Mouse (Mus musculus) liver, embryonic 15.5 days (tissue): ENCODE data around the gene Slc25a45. TPM values are rescaled to one million over a fixed set of nuclear protein-coding genes. Genes with fewer than 3 reads are reported as not detected.
"Not testable (repeated sequence)": the region's sequence is repeated elsewhere in the genome, so short reads cannot be mapped to it uniquely, and the experiment has no call there.

Source experiments
- ATAC-seq: fragments of 200-750 bp; cut with Nextera tagmentation; 2 replicates; pipeline ENCODE4 v1.8.0; 2017; ENCODE audit warnings: moderate number of reproducible peaks, mild to moderate bottlenecking, moderate library complexity; ENCODE audit not compliant: insufficient read depth
- H3K27ac ChIP-seq: fragments of 300-500 bp; sonication (generic); replicated peaks from 2 replicates; pipeline ENCODE4 v1.5.1; 2015; ENCODE audit warnings: mild to moderate bottlenecking, inconsistent platforms
- H3K27me3 ChIP-seq: fragments of 300-500 bp; sonication (generic); 2 replicates; pipeline ENCODE4 v1.6.1; 2015; ENCODE audit warnings: mild to moderate bottlenecking, inconsistent platforms
- H3K36me3 ChIP-seq: fragments of 300-500 bp; sonication (generic); replicated peaks from 2 replicates; pipeline ENCODE4 v1.6.1; 2015; ENCODE audit warnings: moderate library complexity, mild to moderate bottlenecking, inconsistent platforms
- H3K4me1 ChIP-seq: fragments of 300-500 bp; sonication (generic); replicated peaks from 2 replicates; pipeline ENCODE4 v1.6.1; 2015; ENCODE audit warnings: inconsistent platforms
- H3K4me2 ChIP-seq: fragments of 300-500 bp; sonication (generic); 2 replicates; pipeline ENCODE4 v1.6.1; 2015; ENCODE audit warnings: moderate library complexity, mild to moderate bottlenecking, inconsistent platforms
- H3K4me3 ChIP-seq: fragments of 300-500 bp; sonication (generic); replicated peaks from 2 replicates; pipeline ENCODE4 v1.5.1; 2015; ENCODE audit warnings: mild to moderate bottlenecking, inconsistent platforms
- H3K9ac ChIP-seq: fragments of 300-500 bp; sonication (generic); 2 replicates; pipeline ENCODE4 v1.6.1; 2015; ENCODE audit warnings: moderate library complexity, mild to moderate bottlenecking, inconsistent platforms
- H3K9me3 ChIP-seq: fragments of 300-500 bp; sonication (generic); replicated peaks from 2 replicates; pipeline ENCODE4 v1.6.1; 2016; ENCODE audit warnings: inconsistent platforms
- WGBS: fragments of 180-500 bp; shearing (Covaris S2); methylation state at CpG from one replicate; pipeline ENCODE4 v1.1.7; 2015; ENCODE audit warnings: mixed read lengths; ENCODE audit not compliant: insufficient replicate concordance; 5-methylcytosine and 5-hydroxymethylcytosine counted together
- polyA plus RNA-seq: library from polyadenylated mRNA; unstranded; fragments of >200 nt; fragmentation: Nextera tagmentation; extraction: Ambion mirVana; gene quantifications from 2 replicates; pipeline ENCODE4 v1.2.1, GENCODE M21; 2015

Gene Slc25a45
- polyA plus RNA-seq, 1 experiment from 2014 or later = 7.1 TPM

- no peak overlapping the region for H3K4me3 ChIP-seq
- no peaks in the 10 kb centered on the region for H3K9me3 ChIP-seq
- H3K9ac ChIP-seq = no peak overlapping the region
- H3K27ac ChIP-seq = no peak overlapping the region
- H3K27me3 ChIP-seq = no peaks in the 10 kb centered on the region; the same call in 1 of the 2 replicates
- H3K36me3 ChIP-seq = 0 out of 2 replicates have a peak, but pooled peaks cover 5% of the 10 kb centered on the region
- no peak for ATAC-seq
- peaks cover 84% of the 10 kb centered on the region for H3K4me1 ChIP-seq
- no peak overlapping the region for H3K4me2 ChIP-seq
- WGBS = 75% methylated on average over 7 of the region's 7 CpGs
These were observed 2.1 kb downstream of the Slc25a45 start for GRCm38 (mm10) chr19:5879735-5880134.

GRCm38 (mm10) chr19:5881155-5881554 is 3.5 kb downstream of the Slc25a45 start:
- WGBS = 83% methylated on average over 6 of the region's 6 CpGs
- Histone ChIP-seq H3K27ac (no peak overlapping the region), H3K4me1 (peaks cover 81% of the 10 kb centered on the region), H3K4me2 (no peak overlapping the region), H3K4me3 (no peak overlapping the region), H3K27me3 (peaks cover 6% of the 10 kb centered on the region; the same call in 1 of the 2 replicates), H3K36me3 (0 out of 2 replicates have a peak, but pooled peaks cover 5% of the 10 kb centered on the region), H3K9ac (no peak overlapping the region), H3K9me3 (no peaks in the 10 kb centered on the region)
- ATAC-seq = no peak

GRCm38 (mm10) chr19:5882079-5882478 is 4.5 kb downstream of the Slc25a45 start:
- H3K4me2 ChIP-seq, H3K9me3 ChIP-seq, H3K9ac ChIP-seq, ATAC-seq, H3K36me3 ChIP-seq, H3K27me3 ChIP-seq, H3K4me3 ChIP-seq: not testable (repeated sequence)
- 46% methylated on average over 5 of the region's 5 CpGs for WGBS
- Histone ChIP-seq H3K27ac (peak overlapping the region; percentile 41; the same call in 1 of the 2 replicates), H3K4me1 (peaks cover 83% of the 10 kb centered on the region)

GRCm38 (mm10) chr19:5883935-5884334 is 6.3 kb downstream of the Slc25a45 start:
- Histone ChIP-seq H3K4me1 (peaks cover 71% of the 10 kb centered on the region), H3K9me3 (no peaks in the 10 kb centered on the region), H3K27me3 (peaks cover 6% of the 10 kb centered on the region), H3K36me3 (0 out of 2 replicates have a peak, but pooled peaks cover 5% of the 10 kb centered on the region), H3K4me3 (no peak overlapping the region), H3K27ac (peak overlapping the region; percentile 81), H3K9ac (no peak overlapping the region), H3K4me2 (peak overlapping the region; percentile 34)
- WGBS = 22% methylated on average over 1 of the region's 1 CpGs
- ATAC-seq = peak; percentile 87

- no peak overlapping the region for H3K4me2 ChIP-seq
- no peak overlapping the region for H3K27ac ChIP-seq
- no peak for ATAC-seq
- no peak overlapping the region for H3K4me3 ChIP-seq
- 0 out of 2 replicates have a peak, but pooled peaks cover 5% of the 10 kb centered on the region for H3K36me3 ChIP-seq
- H3K9ac ChIP-seq = no peak overlapping the region
- H3K9me3 ChIP-seq = no peaks in the 10 kb centered on the region
- H3K27me3 ChIP-seq = peaks cover 6% of the 10 kb centered on the region
- WGBS = 60% methylated on average over 4 of the region's 4 CpGs
- peaks cover 60% of the 10 kb centered on the region for H3K4me1 ChIP-seq
These were observed 8.2 kb downstream of the Slc25a45 start for GRCm38 (mm10) chr19:5885838-5886237.

- Histone ChIP-seq H3K36me3 (0 out of 2 replicates have a peak, but pooled peaks cover 13% of the 10 kb centered on the region), H3K9ac (no peak overlapping the region), H3K4me2 (no peak overlapping the region), H3K9me3 (no peaks in the 10 kb centered on the region), H3K27me3 (peaks cover 15% of the 10 kb centered on the region), H3K4me3 (no peak overlapping the region), H3K4me1 (peaks cover 62% of the 10 kb centered on the region), H3K27ac (0 out of 2 replicates have a peak overlapping the region, but pooled peaks have one; percentile 15)
- 37% methylated on average over 3 of the region's 3 CpGs for WGBS
- ATAC-seq = no peak
These were observed 9.7 kb downstream of the Slc25a45 start for GRCm38 (mm10) chr19:5887234-5887815.

- no peak overlapping the region for H3K9ac ChIP-seq
- H3K4me3 ChIP-seq = no peak overlapping the region
- no peak for ATAC-seq
- H3K9me3 ChIP-seq = no peaks in the 10 kb centered on the region
- H3K27ac ChIP-seq = no peak overlapping the region
- peaks cover 26% of the 10 kb centered on the region for H3K27me3 ChIP-seq
- 0 out of 2 replicates have a peak, but pooled peaks cover 12% of the 10 kb centered on the region for H3K36me3 ChIP-seq
- WGBS = 61% methylated on average over 4 of the region's 4 CpGs
- H3K4me2 ChIP-seq = no peak overlapping the region
- peaks cover 62% of the 10 kb centered on the region for H3K4me1 ChIP-seq
These were observed 11.6 kb downstream of the Slc25a45 start for GRCm38 (mm10) chr19:5889211-5889610.

GRCm38 (mm10) chr19:5891521-5892258 is 14.1 kb downstream of the Slc25a45 start:
- Histone ChIP-seq H3K4me3 (no peak overlapping the region), H3K27me3 (peaks cover 20% of the 10 kb centered on the region), H3K4me2 (no peak overlapping the region), H3K36me3 (peaks cover 31% of the 10 kb centered on the region), H3K4me1 (peaks cover 53% of the 10 kb centered on the region), H3K9ac (no peak overlapping the region), H3K27ac (no peak overlapping the region), H3K9me3 (no peaks in the 10 kb centered on the region)
- ATAC-seq = no peak
- WGBS = 88% methylated on average over 12 of the region's 12 CpGs

GRCm38 (mm10) chr19:5892262-5892661 is 14.7 kb downstream of the Slc25a45 start:
- Histone ChIP-seq H3K4me1 (peaks cover 48% of the 10 kb centered on the region), H3K9me3 (no peaks in the 10 kb centered on the region)

GRCm38 (mm10) chr19:5892735-5893134 is 15.1 kb downstream of the Slc25a45 start:
- H3K9ac ChIP-seq = no peak overlapping the region
- 90% methylated on average over 13 of the region's 13 CpGs for WGBS
- peaks cover 46% of the 10 kb centered on the region for H3K4me1 ChIP-seq
- H3K9me3 ChIP-seq = no peaks in the 10 kb centered on the region
- H3K4me2 ChIP-seq = peak overlapping the region; percentile 98
- peaks cover 40% of the 10 kb centered on the region for H3K36me3 ChIP-seq
- H3K27me3 ChIP-seq = peaks cover 20% of the 10 kb centered on the region
- H3K4me3 ChIP-seq = peak overlapping the region; percentile 73
- no peak overlapping the region; the same call in 1 of the 2 replicates for H3K27ac ChIP-seq
- ATAC-seq = no peak

More at GRCm38 (mm10) chr19:5892262-5892661, 14.7 kb downstream of the Slc25a45 start:
- peaks cover 20% of the 10 kb centered on the region for H3K27me3 ChIP-seq
- no peak for ATAC-seq
- H3K4me3 ChIP-seq = no peak overlapping the region
- peaks cover 35% of the 10 kb centered on the region for H3K36me3 ChIP-seq
- no peak overlapping the region for H3K27ac ChIP-seq
- peak overlapping the region; percentile 98; the same call in 1 of the 2 replicates for H3K4me2 ChIP-seq
- H3K9ac ChIP-seq = no peak overlapping the region
- WGBS = 90% methylated on average over 7 of the region's 7 CpGs

- Histone ChIP-seq H3K36me3 (peaks cover 45% of the 10 kb centered on the region), H3K27ac (peak overlapping the region; percentile 82), H3K4me2 (peak overlapping the region; percentile 98), H3K27me3 (peaks cover 20% of the 10 kb centered on the region), H3K4me3 (peak overlapping the region; percentile 73), H3K9ac (peak overlapping the region; percentile 89), H3K9me3 (no peaks in the 10 kb centered on the region), H3K4me1 (peaks cover 46% of the 10 kb centered on the region)
- peak; percentile 38 for ATAC-seq
- WGBS = 10% methylated on average over 31 of the region's 31 CpGs
These were observed 15.8 kb downstream of the Slc25a45 start for GRCm38 (mm10) chr19:5893282-5894001.
